Mouse (Mus musculus) liver, postnatal 0 days (tissue): ENCODE data around the gene Timm8a2. TPM values are rescaled to one million over a fixed set of nuclear protein-coding genes. Genes with fewer than 3 reads are reported as not detected.

Experiments
- ATAC-seq: fragments of 200-750 bp; cut with Nextera tagmentation; 2 replicates; pipeline ENCODE4 v1.8.0; 2017; ENCODE audit warnings: mild to moderate bottlenecking, moderate library complexity
- DNase-seq: peaks from one replicate; pipeline ENCODE4 v3.0.0-alpha.2; 2016
- H3K27ac ChIP-seq: fragments of 300-500 bp; sonication (generic); 2 replicates; pipeline ENCODE4 v1.5.1; 2014; ENCODE audit warnings: antibody characterized with exemption, moderate library complexity, mild to moderate bottlenecking, low read depth
- H3K27me3 ChIP-seq: fragments of 300-500 bp; sonication (generic); 2 replicates; pipeline ENCODE4 v1.6.1; 2014; ENCODE audit warnings: low read length, control low read depth, mixed read lengths; ENCODE audit not compliant: insufficient read depth
- H3K36me3 ChIP-seq: fragments of 300-500 bp; sonication (generic); replicated peaks from 2 replicates; pipeline ENCODE4 v1.6.1; 2014; ENCODE audit warnings: mild to moderate bottlenecking, control low read depth, low read length, moderate library complexity, mixed read lengths; ENCODE audit not compliant: insufficient read depth
- H3K4me1 ChIP-seq: fragments of 300-500 bp; sonication (generic); 2 replicates; pipeline ENCODE4 v1.6.1; 2014; ENCODE audit warnings: antibody characterized with exemption, mild to moderate bottlenecking, control low read depth; ENCODE audit not compliant: insufficient read depth
- H3K4me2 ChIP-seq: fragments of 300-500 bp; sonication (generic); 2 replicates; pipeline ENCODE4 v1.6.1; 2014; ENCODE audit warnings: low read depth, mild to moderate bottlenecking, low read length, moderate library complexity, mixed read lengths
- H3K4me3 ChIP-seq: fragments of 300-500 bp; sonication (generic); 2 replicates; pipeline ENCODE4 v1.5.1; 2014; ENCODE audit warnings: low read depth, low read length
- H3K9ac ChIP-seq: fragments of 300-500 bp; sonication (generic); replicated peaks from 2 replicates; pipeline ENCODE4 v1.6.1; 2014; ENCODE audit warnings: mild to moderate bottlenecking, moderate library complexity
- H3K9me3 ChIP-seq: fragments of 300-500 bp; sonication (generic); 2 replicates; pipeline ENCODE4 v1.6.1; 2016; ENCODE audit warnings: mild to moderate bottlenecking, control low read depth, low read length, mixed read lengths
- CTCF ChIP-seq: sonication (generic); IDR thresholded peaks from 2 replicates; pipeline ENCODE4 v1.5.1; 2016; ENCODE audit warnings: antibody characterized with exemption, low read depth
- EP300 ChIP-seq: IDR thresholded peaks from 2 replicates; pipeline ENCODE4 v1.6.1; 2016; ENCODE audit warnings: antibody characterized with exemption, low read depth, mild to moderate bottlenecking
- WGBS: fragments of 180-500 bp; shearing (Covaris S2); extraction: QIAGEN DNeasy Blood & Tissue Kit; methylation state at CpG from one replicate; pipeline ENCODE4 v1.1.7; 2014; ENCODE audit not compliant: insufficient replicate concordance; 5-methylcytosine and 5-hydroxymethylcytosine counted together
- polyA plus RNA-seq: library from polyadenylated mRNA; unstranded; fragments of >200 nt; fragmentation: Nextera tagmentation; extraction: Ambion mirVana; gene quantifications from 2 replicates; pipeline ENCODE4 v1.2.1, GENCODE M21; 2015

The Timm8a2 gene
- polyA plus RNA-seq, 1 experiment from 2014 or later, result not detected

- ATAC-seq (no peak), DNase-seq (no peak)
- Histone ChIP-seq H3K9ac (no peak overlapping the region), H3K27me3 (no peaks in the 10 kb centered on the region), H3K36me3 (no peaks in the 10 kb centered on the region), H3K4me3 (no peak overlapping the region), H3K9me3 (no peaks in the 10 kb centered on the region), H3K4me2 (no peak overlapping the region), H3K4me1 (peaks cover 5% of the 10 kb centered on the region; the same call in 1 of the 2 replicates), H3K27ac (no peak overlapping the region)
- TF ChIP-seq CTCF (no peak), EP300 (no peak)
- WGBS, result 83% methylated on average over 21 of the region's 21 CpGs
Measured at GRCm38 (mm10) chr14:122075485-122076200, 41.2 kb downstream of the Timm8a2 start.

DNA sequence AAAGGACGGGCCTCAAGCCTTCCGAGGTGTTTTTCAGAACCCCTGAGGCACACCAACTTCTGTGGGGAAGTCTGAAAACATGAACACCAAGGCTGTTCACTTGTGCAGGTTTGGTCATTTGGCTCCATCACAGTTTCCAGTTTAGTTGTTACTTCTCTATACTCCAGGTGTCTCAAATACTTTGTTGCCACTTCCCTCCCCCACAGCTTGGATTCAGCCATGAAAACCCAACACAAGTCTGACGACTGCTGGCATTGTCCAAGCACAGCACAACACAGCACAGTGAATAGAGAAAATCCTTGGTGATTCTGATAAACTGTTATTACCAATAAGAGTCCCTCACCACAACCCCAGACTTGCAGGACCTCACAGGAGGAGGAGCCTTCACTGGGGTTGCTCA lies 42.5 kb downstream of the Timm8a2 start:
- Histone ChIP-seq H3K4me2 (no peak overlapping the region), H3K9me3 (no peaks in the 10 kb centered on the region), H3K4me1 (peaks cover 5% of the 10 kb centered on the region; the same call in 1 of the 2 replicates), H3K36me3 (no peaks in the 10 kb centered on the region), H3K27ac (no peak overlapping the region), H3K9ac (no peak overlapping the region), H3K27me3 (no peaks in the 10 kb centered on the region), H3K4me3 (no peak overlapping the region)
- WGBS, result 65% methylated on average over 3 of the region's 3 CpGs
- no peak for DNase-seq
- TF ChIP-seq EP300 (no peak), CTCF (no peak)
- no peak for ATAC-seq

DNA sequence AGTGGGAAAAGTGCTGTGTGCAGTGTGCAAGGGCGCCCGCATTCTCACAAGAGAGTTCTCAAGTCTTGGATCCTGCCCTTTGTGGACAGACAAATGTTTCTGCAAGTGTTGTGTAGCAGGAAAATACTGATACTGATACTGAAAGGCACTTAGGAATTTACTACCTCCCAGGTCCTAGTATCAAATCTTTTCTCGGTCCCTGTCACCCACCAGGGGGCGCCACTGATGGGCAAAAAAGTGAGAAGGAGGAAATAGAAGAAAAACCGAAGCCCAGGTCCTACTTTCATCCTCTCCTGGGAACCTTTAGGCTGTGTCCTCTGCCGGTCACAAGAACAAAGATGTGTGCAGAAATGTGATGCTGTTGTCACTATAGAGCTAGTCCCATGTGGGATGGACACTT lies 45.0 kb downstream of the Timm8a2 start:
- no peaks in the 10 kb centered on the region for H3K4me1 ChIP-seq
- ATAC-seq, result no peak

GRCm38 (mm10) chr14:122079921-122080320 lies 45.4 kb downstream of the Timm8a2 start:
- Histone ChIP-seq H3K27ac (no peak overlapping the region), H3K36me3 (no peaks in the 10 kb centered on the region), H3K4me1 (no peaks in the 10 kb centered on the region), H3K4me2 (no peak overlapping the region), H3K9ac (no peak overlapping the region), H3K4me3 (no peak overlapping the region), H3K27me3 (no peaks in the 10 kb centered on the region), H3K9me3 (no peaks in the 10 kb centered on the region)
- 81% methylated on average over 5 of the region's 5 CpGs for WGBS
- ATAC-seq, result no peak
- DNase-seq, result no peak
- no peak for TF ChIP-seq CTCF
- no peak for TF ChIP-seq EP300

More for the DNA sequence above, 45.0 kb downstream of the Timm8a2 start:
- no peak overlapping the region for H3K27ac ChIP-seq
- H3K36me3 ChIP-seq, result no peaks in the 10 kb centered on the region
- DNase-seq, result peak; percentile 81
- H3K4me3 ChIP-seq, result no peak overlapping the region
- H3K27me3 ChIP-seq, result no peaks in the 10 kb centered on the region
- no peak overlapping the region for H3K4me2 ChIP-seq
- no peaks in the 10 kb centered on the region for H3K9me3 ChIP-seq
- no peak overlapping the region for H3K9ac ChIP-seq
- 42% methylated on average over 6 of the region's 6 CpGs for WGBS
- no peak for TF ChIP-seq EP300
- TF ChIP-seq CTCF, result peak; percentile 79

DNA sequence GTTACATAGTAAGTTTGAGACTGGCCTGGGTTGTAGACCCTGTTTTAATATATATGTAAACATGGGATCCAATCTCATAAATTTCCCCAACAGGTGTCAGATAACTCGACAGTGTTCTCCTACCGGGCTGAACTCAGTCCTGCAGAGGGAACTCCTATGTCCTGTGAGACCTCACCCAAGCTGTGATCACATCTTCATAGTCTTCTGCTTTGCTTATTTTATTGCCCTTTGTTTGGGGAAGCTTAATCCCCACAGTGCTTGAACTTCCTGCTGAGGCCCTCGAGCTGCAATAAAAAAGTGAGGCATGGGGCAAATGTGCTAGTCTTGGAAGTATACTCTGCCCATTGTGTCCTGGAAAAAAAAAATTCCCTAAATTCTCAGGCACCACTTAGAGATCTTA lies 46.8 kb downstream of the Timm8a2 start:
- DNase-seq, result no peak
- no peak for ATAC-seq
- Histone ChIP-seq H3K36me3 (no peaks in the 10 kb centered on the region), H3K4me2 (no peak overlapping the region), H3K4me1 (no peaks in the 10 kb centered on the region), H3K27ac (no peak overlapping the region), H3K4me3 (no peak overlapping the region), H3K9me3 (no peaks in the 10 kb centered on the region), H3K27me3 (no peaks in the 10 kb centered on the region), H3K9ac (no peak overlapping the region)
- TF ChIP-seq EP300 (no peak), CTCF (no peak)
- WGBS, result 25% methylated on average over 3 of the region's 3 CpGs

DNA sequence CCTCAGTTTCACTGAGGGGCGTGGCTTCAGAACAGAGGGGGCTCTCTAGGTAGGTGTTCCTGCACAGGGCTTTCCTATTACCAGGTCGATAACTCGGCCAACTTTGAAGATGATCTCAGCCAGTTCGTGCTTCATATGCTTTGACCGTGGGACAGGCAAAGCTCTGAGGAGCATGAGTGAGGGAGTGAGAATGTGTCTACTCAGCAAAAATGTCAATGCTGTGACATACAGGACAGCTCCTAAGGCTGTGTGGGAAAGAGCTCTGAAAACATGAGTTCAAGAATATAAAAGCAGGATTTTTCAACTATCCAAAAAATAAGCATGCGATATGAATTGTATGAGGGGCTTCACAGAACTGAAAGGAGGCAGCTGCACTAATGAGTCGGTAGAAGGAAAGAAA lies 49.0 kb downstream of the Timm8a2 start:
- H3K4me2 ChIP-seq, result no peak overlapping the region
- H3K4me1 ChIP-seq, result no peaks in the 10 kb centered on the region
- no peak for TF ChIP-seq CTCF
- no peak for TF ChIP-seq EP300
- 71% methylated on average over 7 of the region's 7 CpGs for WGBS
- H3K4me3 ChIP-seq, result no peak overlapping the region
- ATAC-seq, result no peak
- H3K9ac ChIP-seq, result no peak overlapping the region
- H3K9me3 ChIP-seq, result no peaks in the 10 kb centered on the region
- no peaks in the 10 kb centered on the region for H3K36me3 ChIP-seq
- no peaks in the 10 kb centered on the region for H3K27me3 ChIP-seq
- H3K27ac ChIP-seq, result no peak overlapping the region
- no peak for DNase-seq
